Mouse (Mus musculus): ENCODE results near the gene Gm11146.

- no peak for TF ChIP-seq CTCF (IDR thresholded peaks at IDR 0.05; ENCODE audit: control insufficient read depth, insufficient read depth, insufficient replicate concordance, low read depth, low read length)
- no peak for TF ChIP-seq POLR2A (IDR thresholded peaks at IDR 0.05; ENCODE audit: control insufficient read depth, low read depth, low read length)
These were observed 33.5 kb downstream of the Gm11146 start for GRCm38 (mm10) chr16:77568384-77568783.

All from testis, adult 2 months (tissue).